Mouse (Mus musculus) megakaryocyte-erythroid progenitor cell, adult 5-6 weeks (primary cell): Measurements from ENCODE around the gene Rsph9. TPM values are rescaled to one million over a fixed set of nuclear protein-coding genes. Genes with fewer than 3 reads are reported as not detected.
A peak's percentile ranks its signal among the peaks of the same experiment; 100 is the strongest.

Source experiments
- ATAC-seq: replicated peaks from 2 replicates; pipeline ENCODE4 v1.8.0; 2016; ENCODE audit warnings: mild to moderate bottlenecking, inconsistent platforms; ENCODE audit not compliant: severe bottlenecking, poor library complexity, low FRiP score, low TSS enrichment
- total RNA-seq, 2 experiments: library from RNA; stranded (forward) in 1 of 2; stranded (reverse) in 1 of 2; fragments of 200-1000, 215-1000 nt in 1 of 2; fragments of >200 nt in 1 of 2; fragmentation: Nextera tagmentation in 1 of 2; gene quantifications; 2 replicates each; pipeline ENCODE4 v1.2.3; 2014 to 2017

The Rsph9 gene
- total RNA-seq, 2 experiments from 2014 or later = 4.3 TPM; not detected in 1

- peak; percentile 95 for ATAC-seq
These were observed 9.1 kb upstream of the Rsph9 start, which contains the start of gene Mad2l1bp for GRCm38 (mm10) chr17:46152847-46153782. TSS of gene Mad2l1bp (minus strand) at chr17:46153553.

GRCm38 (mm10) chr17:46139872-46140271, 4.1 kb downstream of the Rsph9 start:
- ATAC-seq = no peak

GRCm38 (mm10) chr17:46138563-46139236, 5.3 kb downstream of the Rsph9 start:
- peak; percentile 64 for ATAC-seq

GRCm38 (mm10) chr17:46132862-46133261, 11.2 kb downstream of the Rsph9 start:
- ATAC-seq = peak; percentile 62

- peak; percentile 55; the same call in 1 of the 2 replicates for ATAC-seq
These were observed 11.8 kb downstream of the Rsph9 start for GRCm38 (mm10) chr17:46132058-46132718.

- ATAC-seq = no peak
These were observed 14.1 kb downstream of the Rsph9 start for GRCm38 (mm10) chr17:46129741-46130498.

DNA sequence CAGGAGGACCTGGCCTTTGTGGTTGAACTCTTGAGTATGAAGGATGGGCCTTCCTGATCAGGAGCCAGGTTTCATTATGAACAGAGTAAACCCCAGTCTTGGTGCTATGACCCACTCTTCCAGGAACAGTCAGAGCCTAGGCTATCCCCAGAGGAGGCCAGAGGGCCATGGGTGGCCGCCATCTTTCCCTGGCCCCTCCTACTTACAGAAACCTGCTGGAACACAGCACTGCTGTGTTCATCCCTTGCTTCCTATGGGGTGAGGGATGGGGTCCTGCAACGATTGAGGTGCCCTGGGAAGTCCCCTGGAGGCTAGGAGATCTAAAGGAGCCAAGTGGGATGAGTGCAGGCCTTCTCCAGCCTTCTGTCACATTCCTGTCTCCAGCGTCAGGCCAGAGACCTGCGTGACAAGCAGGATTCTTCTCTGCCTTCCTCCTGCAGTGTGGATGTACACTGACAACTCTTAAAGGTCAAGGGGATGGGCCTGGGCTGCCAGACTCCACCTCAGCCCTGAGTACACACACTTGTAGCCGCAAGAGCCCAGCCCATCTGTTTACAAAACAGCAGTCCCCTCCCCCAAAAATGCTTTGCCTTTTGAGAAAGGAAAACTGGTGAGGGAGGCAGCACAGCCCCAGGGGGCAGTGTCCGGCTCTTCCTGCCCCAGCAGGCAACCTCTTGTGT, 16.1 kb downstream of the Rsph9 start:
- ATAC-seq = no peak

DNA sequence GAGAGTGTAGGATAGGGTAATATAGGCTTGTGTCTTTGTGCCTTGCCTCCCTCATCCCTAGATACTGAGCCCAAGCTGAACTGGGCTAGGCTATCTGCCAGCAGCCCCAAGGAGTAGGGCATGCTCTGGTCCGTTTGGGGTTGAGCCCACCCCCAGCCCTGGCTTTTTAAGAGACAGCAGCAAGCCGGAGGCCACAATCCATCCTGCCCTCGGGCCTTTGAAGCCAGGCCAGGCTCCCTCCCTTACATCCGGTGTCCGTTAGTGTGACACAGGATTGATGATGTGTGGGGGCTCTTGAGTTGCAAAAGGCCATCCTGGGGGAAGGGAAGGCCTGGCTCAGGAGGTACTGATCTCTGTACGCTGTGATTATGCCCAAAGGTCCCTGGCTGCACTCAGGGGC, 17.4 kb downstream of the Rsph9 start:
- ATAC-seq = no peak

GRCm38 (mm10) chr17:46123953-46124700, 19.9 kb downstream of the Rsph9 start:
- no peak for ATAC-seq

GRCm38 (mm10) chr17:46123285-46123684, 20.7 kb downstream of the Rsph9 start:
- ATAC-seq = no peak

DNA sequence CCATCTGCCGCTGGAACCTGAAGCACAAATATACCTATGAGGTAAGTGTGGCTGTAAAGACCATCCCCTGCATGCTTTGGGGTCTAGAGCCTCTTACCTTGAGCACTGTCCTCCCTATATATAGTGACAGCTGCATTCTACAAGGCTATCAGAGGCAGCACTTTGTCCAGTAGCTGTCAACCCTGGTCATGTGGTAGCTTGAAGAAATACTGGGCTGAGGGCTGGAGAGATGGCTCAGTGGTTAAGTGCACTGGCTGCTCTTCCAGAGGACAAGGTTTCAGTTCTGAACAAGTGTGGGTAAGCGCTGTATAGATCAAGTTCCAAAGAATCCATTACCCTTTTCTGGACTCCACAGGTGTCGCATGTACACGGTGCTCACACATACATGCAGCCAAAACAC, 21.2 kb downstream of the Rsph9 start:
- ATAC-seq = no peak

- no peak for ATAC-seq
These were observed 24.4 kb downstream of the Rsph9 start for GRCm38 (mm10) chr17:46119641-46120040.

GRCm38 (mm10) chr17:46118423-46118850, 25.6 kb downstream of the Rsph9 start:
- no peak for ATAC-seq

- ATAC-seq = no peak
These were observed 26.2 kb downstream of the Rsph9 start for GRCm38 (mm10) chr17:46117623-46118422.

GRCm38 (mm10) chr17:46116881-46117280, 27.1 kb downstream of the Rsph9 start:
- peak; percentile 58; the same call in 1 of the 2 replicates for ATAC-seq

DNA sequence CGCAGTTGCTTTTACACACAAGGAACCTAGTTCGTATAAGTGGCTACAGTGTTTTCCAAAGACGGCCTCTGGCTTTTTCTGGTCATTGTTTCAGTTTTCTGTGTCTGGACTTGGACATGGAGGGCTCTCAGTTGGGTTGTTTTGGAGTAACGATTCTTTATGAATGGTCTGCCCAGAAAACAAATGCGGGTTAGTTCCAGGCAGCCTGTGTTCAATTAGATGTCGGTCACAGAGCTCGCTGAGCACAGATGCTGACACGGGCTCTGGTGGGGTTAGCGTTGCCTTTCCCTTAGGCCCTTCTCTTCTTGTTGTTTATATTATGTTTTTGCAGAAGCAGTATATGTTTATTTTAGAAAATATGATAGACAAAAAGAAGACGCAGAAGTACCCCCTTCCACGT, 27.9 kb downstream of the Rsph9 start:
- no peak for ATAC-seq

GRCm38 (mm10) chr17:46115489-46115888, 28.5 kb downstream of the Rsph9 start:
- no peak for ATAC-seq
